Mouse (Mus musculus): ENCODE data around the gene Cgas.

Gene Cgas

GRCm38 (mm10) chr9:78463337-78463736, 20.3 kb upstream of the Cgas start:
- DNase-seq (ENCODE audit: low read depth, low spot score): peak; percentile 30

GRCm38 (mm10) chr9:78457026-78457425, 14.0 kb upstream of the Cgas start:
- no peak for DNase-seq (ENCODE audit: low read depth, low spot score)

GRCm38 (mm10) chr9:78451382-78451781, 8.3 kb upstream of the Cgas start:
- DNase-seq (ENCODE audit: low read depth, low spot score): no peak

- no peak for DNase-seq (ENCODE audit: low read depth, low spot score)
Measured at GRCm38 (mm10) chr9:78450404-78450803, 7.4 kb upstream of the Cgas start.

GRCm38 (mm10) chr9:78447973-78448873, 5.2 kb upstream of the Cgas start, which contains the start of the genes Mto1 and Gm17324:
Mto1 (plus strand) TSS chr9:78448208.
Gm17324 (minus strand) TSS chr9:78448786.
- DNase-seq (ENCODE audit: low read depth, low spot score): peak; percentile 96

GRCm38 (mm10) chr9:78447606-78447972, 4.6 kb upstream of the Cgas start:
- DNase-seq (ENCODE audit: low read depth, low spot score): no peak

- no peak for DNase-seq (ENCODE audit: low read depth, low spot score)
Measured at GRCm38 (mm10) chr9:78442237-78442578, 829 bp downstream of the Cgas start.

- peak; percentile 66 for DNase-seq (ENCODE audit: low read depth, low spot score)
Measured at GRCm38 (mm10) chr9:78439426-78439825, 3.6 kb downstream of the Cgas start.

- DNase-seq (ENCODE audit: low read depth, low spot score): no peak
Measured at GRCm38 (mm10) chr9:78432471-78432870, 10.6 kb downstream of the Cgas start.

- peak; percentile 87 for DNase-seq (ENCODE audit: low read depth, low spot score)
Measured at GRCm38 (mm10) chr9:78430486-78430885, 12.6 kb downstream of the Cgas start.

- peak; percentile 75 for DNase-seq (ENCODE audit: low read depth, low spot score)
Measured at GRCm38 (mm10) chr9:78429551-78429950, 13.5 kb downstream of the Cgas start.

GRCm38 (mm10) chr9:78428870-78429432, 14.1 kb downstream of the Cgas start:
- peak; percentile 67 for DNase-seq (ENCODE audit: low read depth, low spot score)

GRCm38 (mm10) chr9:78428185-78428584, 14.9 kb downstream of the Cgas start:
- no peak for DNase-seq (ENCODE audit: low read depth, low spot score)

GRCm38 (mm10) chr9:78427362-78427781, 15.7 kb downstream of the Cgas start:
- DNase-seq (ENCODE audit: low read depth, low spot score): peak; percentile 62

GRCm38 (mm10) chr9:78401596-78401995, 41.4 kb downstream of the Cgas start:
- DNase-seq (ENCODE audit: low read depth, low spot score): no peak

- DNase-seq (ENCODE audit: low read depth, low spot score): no peak
Measured at GRCm38 (mm10) chr9:78400570-78400969, 42.5 kb downstream of the Cgas start.

GRCm38 (mm10) chr9:78396517-78396916, 46.5 kb downstream of the Cgas start:
- DNase-seq (ENCODE audit: low read depth, low spot score): peak; percentile 55

- DNase-seq (ENCODE audit: low read depth, low spot score): peak; percentile 95
Measured at GRCm38 (mm10) chr9:78395630-78396351, 47.2 kb downstream of the Cgas start, which contains the start of gene Ddx43. Ddx43 (plus strand) TSS chr9:78395777.

- DNase-seq (ENCODE audit: low read depth, low spot score): no peak
Measured at GRCm38 (mm10) chr9:78395244-78395629, 47.8 kb downstream of the Cgas start.

- DNase-seq (ENCODE audit: low read depth, low spot score): peak; percentile 27
Measured at GRCm38 (mm10) chr9:78394602-78395001, 48.4 kb downstream of the Cgas start.

GRCm38 (mm10) chr9:78393741-78394140, 49.3 kb downstream of the Cgas start:
- peak; percentile 71 for DNase-seq (ENCODE audit: low read depth, low spot score)

- no peak for DNase-seq (ENCODE audit: low read depth, low spot score)
Measured at GRCm38 (mm10) chr9:78389981-78390380, 53.1 kb downstream of the Cgas start.

All from A20 (cell line).